Mouse (Mus musculus) bone marrow macrophage, adult 2 months (primary cell): Measurements from ENCODE around the gene Rala.

ENCODE experiments used
- CTCF ChIP-seq: IDR thresholded peaks from 2 replicates; pipeline ENCODE4 v1.5.1; 2012; ENCODE audit warnings: low read depth, mild to moderate bottlenecking, low read length, moderate library complexity
- POLR2A ChIP-seq: IDR thresholded peaks from 2 replicates; pipeline ENCODE4 v1.6.1; 2012; ENCODE audit warnings: mild to moderate bottlenecking, low read depth, low read length, borderline replicate concordance

- TF ChIP-seq CTCF (no peak), POLR2A (no peak)
Measured at GRCm38 (mm10) chr13:17960613-17961012, 16.6 kb upstream of the Rala start.
